Mouse (Mus musculus) limb, embryonic 10.5 days (tissue): ENCODE results near the gene Pomp. TPM values are rescaled to one million over a fixed set of nuclear protein-coding genes. Genes with fewer than 3 reads are reported as not detected.
A peak's percentile ranks its signal among the peaks of the same experiment; 100 is the strongest.

Experiments used
- DNase-seq: peaks from one replicate; pipeline ENCODE4 v3.0.0-alpha.2; 2017; ENCODE audit warnings: low spot score
- H3K27ac ChIP-seq: fragments of 300-500 bp; sonication (generic); 2 replicates; pipeline ENCODE4 v1.5.1; 2016; ENCODE audit warnings: mild to moderate bottlenecking
- H3K27me3 ChIP-seq: fragments of 300-500 bp; sonication (generic); 2 replicates; pipeline ENCODE4 v1.6.1; 2016; ENCODE audit warnings: low read depth, mild to moderate bottlenecking; ENCODE audit not compliant: poor library complexity, severe bottlenecking
- H3K36me3 ChIP-seq: fragments of 300-500 bp; sonication (generic); 2 replicates; pipeline ENCODE4 v1.6.1; 2016; ENCODE audit warnings: mild to moderate bottlenecking, moderate library complexity
- H3K4me1 ChIP-seq: fragments of 300-500 bp; sonication (generic); 2 replicates; pipeline ENCODE4 v1.6.1; 2016
- H3K4me3 ChIP-seq: fragments of 300-500 bp; sonication (generic); 2 replicates; pipeline ENCODE4 v1.5.1; 2016; ENCODE audit warnings: mild to moderate bottlenecking, moderate library complexity
- H3K9me3 ChIP-seq: fragments of 300-500 bp; sonication (generic); replicated peaks from 2 replicates; pipeline ENCODE4 v1.6.1; 2016; ENCODE audit warnings: mild to moderate bottlenecking
- WGBS: fragments of 180-500 bp; shearing (Covaris S2); methylation state at CpG from one replicate; pipeline ENCODE4 v1.1.7; 2016; 5-methylcytosine and 5-hydroxymethylcytosine counted together
- polyA plus RNA-seq: library from polyadenylated mRNA; unstranded; fragments of >200 nt; fragmentation: Nextera tagmentation; extraction: Ambion mirVana; gene quantifications from 2 replicates; pipeline ENCODE4 v1.2.1, GENCODE M21; 2016

The Pomp gene
- polyA plus RNA-seq, 1 experiment from 2014 or later, result 467 TPM

DNA sequence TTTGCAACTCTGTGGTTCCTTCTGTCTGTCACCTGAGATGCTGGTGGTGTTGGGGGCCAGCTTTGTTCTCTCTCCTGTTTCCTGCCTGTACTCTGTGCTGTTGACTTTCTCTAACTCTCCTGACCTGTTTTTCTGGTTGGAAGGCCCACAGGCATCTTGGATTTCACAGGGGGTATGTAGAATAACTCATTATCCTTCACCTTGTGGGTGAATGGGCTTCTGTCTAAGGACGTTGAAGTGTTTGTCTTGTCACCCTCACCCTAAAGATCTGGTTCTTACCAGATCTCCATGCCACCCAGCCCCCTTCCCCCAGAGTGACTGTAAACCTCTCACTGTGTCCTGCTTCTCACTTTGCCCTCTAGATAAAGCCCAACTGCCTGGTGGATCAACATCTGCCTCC lies 10.0 kb downstream of the Pomp start:
- Histone ChIP-seq H3K27me3 (no peaks in the 10 kb centered on the region), H3K4me1 (no peaks in the 10 kb centered on the region), H3K9me3 (no peaks in the 10 kb centered on the region), H3K27ac (no peak overlapping the region), H3K4me3 (no peak overlapping the region), H3K36me3 (peaks cover 99% of the 10 kb centered on the region)
- DNase-seq, result no peak
- 85% methylated on average over 1 of the region's 1 CpGs for WGBS

DNA sequence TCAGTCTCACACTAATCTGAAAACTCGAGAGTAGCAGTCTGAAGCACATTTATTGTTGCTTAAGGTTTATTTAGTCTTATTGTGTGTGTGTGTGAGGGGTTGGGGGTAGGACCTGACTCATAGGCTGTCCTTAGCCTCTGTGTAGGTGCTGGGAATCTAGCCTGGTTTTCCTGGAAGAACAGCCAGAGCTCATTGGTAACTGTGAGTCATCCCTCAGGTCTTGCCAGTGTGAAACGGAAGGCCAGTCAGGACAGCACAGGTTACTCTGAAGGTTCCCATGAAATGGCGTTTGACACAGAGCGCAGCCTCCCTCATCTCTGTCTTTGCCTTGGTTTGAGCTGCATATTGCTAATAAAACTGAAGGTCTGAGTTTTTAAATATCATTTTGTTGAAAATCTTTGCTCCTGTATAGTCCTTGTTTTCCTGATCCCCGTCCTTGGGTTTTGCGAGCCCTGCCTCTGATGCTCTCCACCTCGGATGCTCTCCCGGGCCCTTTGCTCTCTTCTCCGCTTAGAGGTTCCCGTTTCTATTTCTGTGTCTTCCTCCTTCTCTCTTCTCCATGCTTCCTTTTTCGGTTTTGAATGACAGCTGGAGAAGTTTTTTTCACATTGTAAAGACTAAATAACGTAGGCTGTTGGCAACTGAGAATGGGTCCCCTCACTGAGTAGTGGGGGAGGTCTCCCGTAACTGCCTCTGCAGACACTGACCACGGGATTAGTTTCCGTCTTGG lies 11.0 kb downstream of the Pomp start:
- H3K27ac ChIP-seq, result no peak overlapping the region
- WGBS, result 91% methylated on average over 15 of the region's 15 CpGs
- peaks cover 99% of the 10 kb centered on the region for H3K36me3 ChIP-seq
- no peaks in the 10 kb centered on the region for H3K27me3 ChIP-seq
- no peak for DNase-seq
- H3K4me1 ChIP-seq, result no peaks in the 10 kb centered on the region
- no peaks in the 10 kb centered on the region for H3K9me3 ChIP-seq
- no peak overlapping the region for H3K4me3 ChIP-seq

DNA sequence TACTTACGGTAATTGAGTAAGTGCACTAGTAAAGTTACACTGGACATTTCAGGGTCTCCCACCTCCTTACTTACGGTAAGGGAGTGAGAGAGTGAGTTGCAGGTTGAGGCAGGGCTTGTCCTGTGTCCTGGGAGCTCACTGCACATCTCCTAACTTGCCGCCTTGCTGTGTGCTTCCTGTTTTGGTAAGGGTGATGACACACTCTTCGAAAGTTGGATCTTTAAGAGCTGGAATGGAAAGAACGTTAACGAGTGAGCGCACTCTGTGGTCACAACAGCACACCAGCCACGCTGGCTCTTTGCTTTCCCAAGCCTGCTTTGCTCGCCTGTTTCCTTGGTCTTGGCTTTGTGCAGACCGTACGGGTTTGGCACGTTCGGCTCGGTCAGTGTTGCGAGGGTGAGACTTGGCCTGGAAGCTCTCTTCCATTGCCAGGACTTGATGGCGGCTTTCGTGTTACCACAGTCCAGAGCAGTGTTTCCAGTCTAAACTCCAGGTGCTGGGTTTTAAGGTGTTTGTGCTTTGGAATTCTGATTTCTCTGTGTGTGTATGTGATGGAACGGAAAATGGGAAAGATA lies 14.3 kb downstream of the Pomp start:
- no peak overlapping the region for H3K4me3 ChIP-seq
- H3K4me1 ChIP-seq, result no peaks in the 10 kb centered on the region
- H3K27ac ChIP-seq, result no peak overlapping the region
- H3K27me3 ChIP-seq, result no peaks in the 10 kb centered on the region
- 95% methylated on average over 18 of the region's 18 CpGs for WGBS
- H3K9me3 ChIP-seq, result no peaks in the 10 kb centered on the region
- H3K36me3 ChIP-seq, result peaks cover 99% of the 10 kb centered on the region
- DNase-seq, result no peak

DNA sequence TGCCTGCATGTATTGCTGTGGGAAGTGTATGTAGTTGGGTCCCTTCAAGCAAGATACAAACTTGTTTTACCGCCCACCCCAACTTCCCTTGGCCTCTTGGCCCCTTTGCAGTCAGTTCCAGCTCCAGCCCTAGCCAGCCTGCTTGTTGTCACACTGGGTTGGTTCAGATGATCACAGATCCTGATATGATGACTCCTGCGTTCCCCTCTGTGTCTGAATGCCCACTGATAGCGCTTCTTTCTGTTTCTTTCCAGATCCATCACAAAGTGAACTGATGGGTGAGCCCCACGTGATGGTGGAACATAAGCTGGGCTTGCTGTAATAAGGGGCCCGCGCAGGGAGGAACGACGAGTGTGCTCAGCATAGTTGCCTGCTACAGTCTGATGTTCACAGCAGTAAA lies 14.9 kb downstream of the Pomp start:
- no peak overlapping the region for H3K27ac ChIP-seq
- H3K36me3 ChIP-seq, result peaks cover 99% of the 10 kb centered on the region
- 92% methylated on average over 8 of the region's 8 CpGs for WGBS
- H3K4me1 ChIP-seq, result no peaks in the 10 kb centered on the region
- H3K27me3 ChIP-seq, result no peaks in the 10 kb centered on the region
- DNase-seq, result no peak
- no peak overlapping the region for H3K4me3 ChIP-seq
- no peaks in the 10 kb centered on the region for H3K9me3 ChIP-seq

DNA sequence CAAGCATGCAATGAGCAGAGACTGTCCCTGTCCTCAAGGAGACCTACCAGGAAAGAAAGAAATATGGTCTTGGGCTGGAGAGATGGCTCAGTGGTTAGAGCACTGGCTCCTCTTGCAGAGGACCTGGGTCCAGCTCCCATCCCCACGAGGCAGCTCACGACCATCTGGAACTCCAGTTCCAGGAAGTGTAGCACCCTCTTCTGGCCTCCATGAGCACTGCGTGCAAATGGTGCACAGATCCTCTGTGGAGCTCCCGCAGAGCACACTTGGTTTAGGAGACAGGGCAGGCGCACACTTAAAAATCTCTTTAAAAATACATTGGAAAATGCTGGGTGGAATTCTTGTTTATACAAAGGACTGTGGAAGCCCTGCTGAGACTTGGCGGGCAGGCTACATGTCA lies 17.3 kb downstream of the Pomp start:
- Histone ChIP-seq H3K27ac (no peak overlapping the region), H3K27me3 (no peaks in the 10 kb centered on the region), H3K4me3 (no peak overlapping the region), H3K9me3 (no peaks in the 10 kb centered on the region), H3K4me1 (no peaks in the 10 kb centered on the region), H3K36me3 (peaks cover 94% of the 10 kb centered on the region)
- no peak for DNase-seq
- WGBS, result 90% methylated on average over 6 of the region's 6 CpGs

DNA sequence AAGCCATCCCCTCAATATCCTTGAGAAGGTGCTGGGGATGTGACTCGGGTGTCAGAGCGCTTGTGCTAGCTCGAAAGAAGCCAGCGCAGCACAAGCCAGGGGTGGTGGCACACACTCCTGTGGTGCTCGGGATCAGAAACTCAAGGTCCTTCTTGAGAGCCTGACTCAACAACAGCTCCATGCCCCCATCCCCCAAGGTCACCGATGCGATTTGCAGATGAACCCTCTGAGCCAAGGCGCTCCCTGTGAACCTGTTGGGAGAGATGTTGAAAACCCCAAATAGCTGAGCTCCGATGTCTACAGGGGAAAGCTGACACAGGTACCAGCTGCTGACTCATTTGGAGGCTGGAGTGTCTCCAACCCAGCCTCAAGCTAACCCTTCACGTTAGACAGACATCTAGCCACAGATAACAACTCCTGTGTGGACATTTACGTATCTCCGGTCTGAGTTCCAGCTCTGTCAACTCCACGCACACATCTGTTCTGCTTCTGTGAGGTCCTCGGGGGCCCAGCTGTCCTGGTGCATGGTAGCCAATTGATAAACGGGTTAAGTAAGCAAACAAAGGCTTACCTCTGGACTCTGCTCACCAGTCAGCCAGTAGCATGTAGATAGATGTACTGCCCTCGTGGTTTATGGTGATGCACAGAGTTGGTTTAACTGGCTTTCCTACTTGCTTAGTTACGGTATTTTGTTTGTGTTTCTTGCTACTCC lies 19.9 kb downstream of the Pomp start:
- Histone ChIP-seq H3K4me1 (no peaks in the 10 kb centered on the region), H3K27me3 (no peaks in the 10 kb centered on the region), H3K9me3 (no peaks in the 10 kb centered on the region), H3K36me3 (peaks cover 69% of the 10 kb centered on the region), H3K4me3 (no peak overlapping the region), H3K27ac (no peak overlapping the region)
- 95% methylated on average over 17 of the region's 17 CpGs for WGBS
- DNase-seq, result no peak

DNA sequence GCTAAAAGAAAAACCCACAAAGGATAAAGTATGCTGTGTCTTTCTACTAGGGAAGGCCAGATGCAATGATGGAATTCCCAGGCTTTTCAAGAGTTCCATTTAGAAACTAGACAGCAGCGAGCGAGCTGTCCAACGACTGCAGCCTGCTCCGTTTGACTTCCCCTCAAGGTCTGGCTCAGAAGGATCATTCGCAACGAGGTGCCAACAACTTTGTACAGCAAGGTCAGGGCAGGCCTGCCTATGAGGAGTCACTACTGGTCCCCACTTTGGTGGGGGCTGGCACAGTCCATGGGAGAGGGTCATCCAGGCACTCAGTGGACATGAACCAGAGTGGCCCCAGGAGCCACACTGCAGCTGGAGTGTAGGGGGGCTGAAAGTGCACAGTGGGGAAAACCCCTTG lies 23.3 kb downstream of the Pomp start:
- Histone ChIP-seq H3K9me3 (no peaks in the 10 kb centered on the region), H3K36me3 (peaks cover 35% of the 10 kb centered on the region), H3K4me3 (no peak overlapping the region), H3K4me1 (no peaks in the 10 kb centered on the region), H3K27ac (no peak overlapping the region), H3K27me3 (no peaks in the 10 kb centered on the region)
- DNase-seq, result no peak
- WGBS, result 91% methylated on average over 6 of the region's 6 CpGs

DNA sequence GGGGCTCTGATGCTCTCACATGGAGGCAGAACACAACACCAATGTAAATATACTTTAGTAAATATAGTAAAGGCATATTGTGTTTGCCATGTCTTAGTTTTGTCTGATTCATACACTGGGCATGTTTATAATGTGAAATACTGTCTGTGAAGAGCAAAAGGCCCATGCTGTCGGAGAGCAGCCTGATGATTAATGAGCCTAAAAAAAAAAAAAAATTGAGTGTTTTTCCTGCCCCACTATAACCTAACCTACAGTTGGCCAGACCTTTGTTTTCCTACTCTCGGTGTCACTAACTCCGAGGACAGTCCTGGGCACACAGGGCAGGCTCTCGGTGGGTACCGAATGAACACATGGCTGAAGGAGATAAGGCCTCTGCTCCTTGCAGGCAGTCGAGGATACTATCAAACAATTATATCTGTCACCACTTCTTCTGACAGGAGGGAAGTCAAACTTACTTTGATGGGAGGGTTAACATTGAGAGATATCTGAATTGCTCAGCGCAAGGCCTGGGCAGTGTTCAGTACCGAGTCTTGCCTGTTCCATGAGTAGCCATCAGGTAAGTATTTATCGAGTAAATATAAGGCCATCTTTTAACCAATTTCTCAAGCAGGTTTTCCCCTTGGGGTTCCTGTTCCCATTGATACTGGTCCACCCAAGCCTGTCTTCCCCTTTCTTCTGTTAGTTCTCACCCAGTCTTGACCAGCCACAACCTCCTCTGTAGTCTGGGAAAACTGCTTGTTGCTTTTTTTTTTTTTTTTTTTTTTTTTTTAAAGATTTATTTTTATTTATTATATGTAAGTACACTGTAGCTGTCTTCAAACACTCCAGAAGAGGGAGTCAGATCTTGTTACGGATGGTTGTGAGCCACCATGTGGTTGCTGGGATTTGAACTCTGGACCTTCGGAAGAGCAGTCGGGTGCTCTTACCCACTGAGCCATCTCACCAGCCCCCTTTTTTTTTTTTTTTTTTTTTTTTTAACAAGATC lies 28.3 kb downstream of the Pomp start:
- no peak for DNase-seq
- H3K36me3 ChIP-seq, result no peaks in the 10 kb centered on the region; the same call in 1 of the 2 replicates
- peaks cover 21% of the 10 kb centered on the region for H3K27me3 ChIP-seq
- WGBS, result 83% methylated on average over 9 of the region's 12 CpGs
- no peaks in the 10 kb centered on the region for H3K9me3 ChIP-seq
- peaks cover 2% of the 10 kb centered on the region; the same call in 1 of the 2 replicates for H3K4me1 ChIP-seq
- no peak overlapping the region for H3K4me3 ChIP-seq
- no peak overlapping the region for H3K27ac ChIP-seq

DNA sequence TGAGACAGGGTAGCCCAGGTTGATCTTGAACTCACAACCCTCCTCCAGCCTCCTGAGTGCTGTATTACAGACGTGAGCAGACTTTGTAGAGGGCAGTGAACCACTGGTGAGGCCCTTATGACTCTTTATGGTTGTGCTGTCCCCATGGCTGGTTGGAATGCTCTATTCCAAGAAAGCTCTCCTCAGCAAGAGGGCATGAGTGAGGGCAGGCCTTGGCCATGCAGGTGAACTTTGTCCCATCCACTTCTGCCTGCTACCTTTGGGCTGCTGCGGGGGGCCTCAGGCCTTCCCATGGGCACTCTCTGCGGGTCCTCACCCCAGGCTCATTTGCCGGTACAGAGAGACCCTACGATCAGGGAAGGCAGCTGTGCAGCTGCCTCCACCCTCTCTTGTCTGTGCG lies 32.5 kb downstream of the Pomp start:
- Histone ChIP-seq H3K4me3 (no peak overlapping the region), H3K27me3 (peaks cover 40% of the 10 kb centered on the region), H3K27ac (no peak overlapping the region), H3K9me3 (no peaks in the 10 kb centered on the region), H3K4me1 (peaks cover 16% of the 10 kb centered on the region), H3K36me3 (no peaks in the 10 kb centered on the region)
- WGBS, result 24% methylated on average over 6 of the region's 6 CpGs
- no peak for DNase-seq

DNA sequence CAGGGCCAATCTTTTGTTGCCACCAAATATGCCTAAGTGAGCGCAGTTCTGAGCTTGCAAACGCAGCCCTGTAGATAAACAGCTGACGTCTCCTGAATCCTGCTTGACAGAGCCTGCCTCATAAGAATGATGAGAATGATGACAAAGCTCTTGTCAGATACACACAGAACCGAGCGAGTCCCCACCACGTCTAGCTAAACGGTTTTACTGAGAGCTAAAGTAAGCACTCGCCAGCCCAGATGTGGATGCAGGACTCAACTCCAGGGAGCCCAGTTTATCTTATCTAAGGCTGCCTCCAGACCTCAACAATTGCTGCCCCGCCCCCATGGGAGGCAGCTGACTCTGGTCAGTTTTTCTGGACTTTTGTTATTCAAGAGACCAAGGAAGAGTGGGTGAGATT lies 32.9 kb downstream of the Pomp start:
- H3K4me1 ChIP-seq, result peaks cover 16% of the 10 kb centered on the region
- 13% methylated on average over 9 of the region's 9 CpGs for WGBS
- H3K9me3 ChIP-seq, result no peaks in the 10 kb centered on the region
- H3K27ac ChIP-seq, result no peak overlapping the region
- H3K27me3 ChIP-seq, result peaks cover 40% of the 10 kb centered on the region
- H3K4me3 ChIP-seq, result no peak overlapping the region
- no peak for DNase-seq
- H3K36me3 ChIP-seq, result no peaks in the 10 kb centered on the region

DNA sequence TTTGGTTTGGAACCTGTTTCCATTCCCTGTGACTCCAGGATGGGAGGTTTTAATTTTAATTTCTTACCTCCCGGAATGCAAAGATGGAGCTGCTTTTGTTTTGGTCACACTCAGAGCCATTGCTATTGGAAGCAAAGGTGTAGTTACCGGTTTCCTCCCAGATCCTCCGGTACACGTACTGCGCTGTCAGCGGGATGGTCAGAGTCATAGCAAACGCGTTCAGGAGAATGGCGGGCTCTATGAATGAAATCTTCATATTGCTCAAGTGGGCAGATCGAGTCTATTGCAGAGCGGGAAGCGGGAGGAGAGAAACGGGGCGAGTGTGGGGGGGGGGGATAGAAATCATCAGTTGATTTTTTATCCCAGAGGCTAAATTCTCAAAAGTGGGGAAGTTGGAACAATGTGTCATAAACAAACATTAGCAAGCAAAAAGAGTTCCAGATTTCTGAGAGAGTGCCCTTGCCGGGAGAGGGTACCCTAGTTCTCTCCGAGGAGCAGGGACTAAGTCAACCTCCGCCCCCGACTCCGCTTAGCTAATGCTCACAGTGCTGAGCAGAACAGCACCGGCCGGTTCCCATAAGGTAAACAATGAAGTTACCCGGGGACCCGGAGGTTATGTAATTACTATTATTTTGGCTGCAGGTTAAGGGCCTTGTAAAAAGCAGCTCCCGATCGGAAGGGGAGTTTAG lies 33.6 kb downstream of the Pomp start:
- no peaks in the 10 kb centered on the region for H3K36me3 ChIP-seq
- peaks cover 40% of the 10 kb centered on the region for H3K27me3 ChIP-seq
- DNase-seq, result peak; percentile 35
- H3K9me3 ChIP-seq, result no peaks in the 10 kb centered on the region
- peak overlapping the region; percentile 56; the same call in 1 of the 2 replicates for H3K27ac ChIP-seq
- 2% methylated on average over 25 of the region's 25 CpGs for WGBS
- H3K4me1 ChIP-seq, result peaks cover 16% of the 10 kb centered on the region
- H3K4me3 ChIP-seq, result peak overlapping the region; percentile 71

DNA sequence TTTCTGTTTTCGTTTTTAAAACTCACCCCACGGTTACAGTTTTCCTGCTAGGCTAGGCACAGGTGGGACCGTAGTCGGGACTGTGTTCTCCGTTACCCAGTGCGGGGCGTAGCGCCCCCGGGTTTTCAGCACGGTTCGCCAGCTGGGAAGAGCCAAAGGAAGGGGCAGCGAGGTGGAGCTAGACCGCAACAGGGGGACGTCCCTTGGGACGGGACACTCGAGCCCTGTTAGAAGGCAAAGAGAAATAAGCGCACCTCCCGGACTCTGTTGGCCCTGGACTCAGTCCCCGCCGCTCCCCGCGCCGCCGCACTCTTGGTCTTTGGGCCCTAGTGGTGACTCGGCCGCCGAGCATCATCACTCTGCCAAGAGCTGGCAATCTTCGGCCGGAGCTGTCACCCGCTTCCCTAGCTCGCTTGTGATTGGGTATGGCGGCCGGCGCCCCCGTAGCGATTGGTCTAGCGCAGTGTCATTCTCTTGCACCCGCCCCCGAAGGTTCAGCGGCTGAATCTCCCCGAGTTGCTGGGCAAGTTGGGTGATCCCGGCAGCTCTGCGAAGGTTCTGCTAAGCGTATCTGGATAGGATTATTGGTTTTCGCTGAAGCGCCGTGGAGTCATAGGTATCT lies 34.3 kb downstream of the Pomp start, which contains the start of gene Slc46a3:
Gene Slc46a3, minus strand, starts transcription at position 361 of the 622 bp plus-strand sequence.
- Histone ChIP-seq H3K4me1 (peaks cover 16% of the 10 kb centered on the region), H3K4me3 (peak within 1 kb of the TSS; percentile 71), H3K27me3 (peaks cover 40% of the 10 kb centered on the region), H3K27ac (peak within 1 kb of the TSS; percentile 56; the same call in 1 of the 2 replicates), H3K36me3 (no peaks in the 10 kb centered on the region), H3K9me3 (no peaks in the 10 kb centered on the region)
- WGBS, result under 1% methylated on average over 47 of the region's 47 CpGs
- DNase-seq, result peak; percentile 94
